Mouse (Mus musculus) cerebellum, adult 2 months (tissue): ENCODE data around the gene Eya2. TPM values are rescaled to one million over a fixed set of nuclear protein-coding genes. Genes with fewer than 3 reads are reported as not detected.

Experiments
- DNase-seq, 2 experiments: peaks; one replicate each; pipeline ENCODE4 v3.0.0; 2021
- H3K27ac ChIP-seq: fragments of 200-500 bp; 2 replicates; pipeline ENCODE4 v1.5.1; 2012; ENCODE audit warnings: low read length, control low read depth, inconsistent platforms; ENCODE audit not compliant: insufficient read depth
- H3K27me3 ChIP-seq: fragments of 200-500 bp; 2 replicates; pipeline ENCODE4 v1.6.1; 2012; ENCODE audit warnings: inconsistent platforms, mild to moderate bottlenecking, low read length, moderate library complexity; ENCODE audit not compliant: control insufficient read depth, insufficient read depth
- H3K4me1 ChIP-seq: fragments of 200-500 bp; 2 replicates; pipeline ENCODE4 v1.6.1; 2011; ENCODE audit warnings: low read length; ENCODE audit not compliant: control insufficient read depth, insufficient read depth
- H3K4me3 ChIP-seq: fragments of 200-500 bp; replicated peaks from 2 replicates; pipeline ENCODE3; 2011; ENCODE audit warnings: mild to moderate bottlenecking, low read depth, low read length, control low read depth; ENCODE audit not compliant: insufficient read depth
- CTCF ChIP-seq: fragments of 200-500 bp; IDR thresholded peaks from 2 replicates; pipeline ENCODE4 v1.5.1; 2011; ENCODE audit warnings: low read depth, mild to moderate bottlenecking, control low read depth, low read length, moderate library complexity, borderline replicate concordance; ENCODE audit not compliant: insufficient read depth
- POLR2A ChIP-seq: fragments of 200-500 bp; IDR thresholded peaks from 2 replicates; pipeline ENCODE4 v1.6.1; 2011; ENCODE audit warnings: low read length, control low read depth, borderline replicate concordance; ENCODE audit not compliant: insufficient read depth
- WGBS: fragments of 180-500 bp; shearing (Covaris S2); methylation state at CpG from one replicate; pipeline ENCODE4 v1.1.7; 2018; 5-methylcytosine and 5-hydroxymethylcytosine counted together
- polyA plus RNA-seq: library from polyadenylated mRNA; depleted of rRNA; stranded (reverse); fragments of >200 nt; gene quantifications from 2 replicates; pipeline ENCODE4 v1.2.3, GENCODE M21; 2012

Eya2 gene
- polyA plus RNA-seq, 1 experiment: 10.9 TPM

DNA sequence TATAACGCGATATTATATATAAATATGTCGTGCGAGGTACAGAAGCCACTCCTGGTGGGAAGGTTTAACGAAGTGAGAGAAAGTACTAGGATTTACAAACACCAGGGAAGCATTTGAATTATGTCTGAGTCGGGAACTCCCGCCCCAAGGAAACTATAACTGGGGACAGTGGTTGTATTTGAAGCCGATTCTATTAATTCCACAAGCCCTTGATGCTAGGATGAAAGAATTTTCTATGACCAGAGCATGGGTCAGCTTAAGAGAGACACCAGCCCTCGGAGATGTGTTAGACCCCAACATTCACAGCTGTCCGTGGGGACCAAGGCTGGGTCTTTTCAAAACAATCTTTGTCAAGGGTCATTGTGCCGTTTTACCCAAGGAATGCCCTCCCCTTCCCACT is 1.3 kb downstream of the Eya2 start:
- no peak for DNase-seq
- no peak overlapping the region for H3K4me3 ChIP-seq
- 42% methylated on average over 11 of the region's 11 CpGs for WGBS
- no peak overlapping the region for H3K27ac ChIP-seq
- no peak for TF ChIP-seq POLR2A
- TF ChIP-seq CTCF: no peak
- H3K27me3 ChIP-seq: no peaks in the 10 kb centered on the region; the same call in 1 of the 2 replicates
- no peaks in the 10 kb centered on the region for H3K4me1 ChIP-seq

DNA sequence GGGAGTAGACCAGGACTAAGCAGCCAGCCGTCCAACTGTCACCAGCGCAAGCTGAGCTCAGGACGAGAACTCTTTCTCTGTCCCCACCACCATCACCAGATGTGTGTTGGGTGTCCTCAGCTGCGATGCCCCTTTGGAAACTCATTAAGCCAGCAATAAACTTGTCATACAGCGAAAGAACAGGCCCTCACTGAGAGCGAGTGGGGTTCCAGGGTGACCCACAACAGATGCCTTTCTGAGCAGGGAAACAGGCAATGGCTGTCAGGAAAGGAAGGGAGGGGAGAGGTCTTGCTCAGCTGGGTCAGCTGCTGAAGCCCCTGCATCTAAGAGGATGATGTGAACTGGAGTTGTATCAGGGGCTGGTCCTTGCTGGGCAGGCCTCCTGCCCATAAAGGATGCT is 2.7 kb downstream of the Eya2 start:
- DNase-seq: no peak
- H3K27me3 ChIP-seq: no peaks in the 10 kb centered on the region; the same call in 1 of the 2 replicates
- no peaks in the 10 kb centered on the region for H3K4me1 ChIP-seq
- TF ChIP-seq POLR2A: no peak
- no peak for TF ChIP-seq CTCF
- H3K27ac ChIP-seq: no peak overlapping the region
- 83% methylated on average over 6 of the region's 6 CpGs for WGBS
- no peak overlapping the region for H3K4me3 ChIP-seq

DNA sequence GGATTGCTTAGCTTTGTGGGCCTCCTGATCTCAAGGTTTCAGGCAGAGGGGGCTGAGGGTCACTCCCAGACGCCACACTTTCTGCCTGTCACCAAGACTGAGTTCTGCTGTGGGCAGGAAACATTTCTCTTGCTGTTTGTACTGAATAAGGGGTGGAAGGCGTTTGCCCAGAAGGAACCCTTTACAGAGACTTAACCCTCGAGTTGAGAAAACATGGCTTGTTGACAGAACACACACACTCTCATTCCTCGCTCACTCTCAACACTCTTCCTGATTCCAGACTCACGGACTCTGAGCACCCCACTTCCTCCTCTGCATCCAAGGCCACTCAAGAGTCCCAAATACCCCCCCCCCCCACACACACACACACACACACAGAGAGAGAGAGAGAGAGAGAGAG is 3.3 kb downstream of the Eya2 start:
- no peaks in the 10 kb centered on the region for H3K4me1 ChIP-seq
- no peak for TF ChIP-seq CTCF
- no peak for TF ChIP-seq POLR2A
- no peak overlapping the region for H3K4me3 ChIP-seq
- WGBS: 76% methylated on average over 5 of the region's 5 CpGs
- no peak overlapping the region for H3K27ac ChIP-seq
- no peak for DNase-seq
- H3K27me3 ChIP-seq: no peaks in the 10 kb centered on the region; the same call in 1 of the 2 replicates

DNA sequence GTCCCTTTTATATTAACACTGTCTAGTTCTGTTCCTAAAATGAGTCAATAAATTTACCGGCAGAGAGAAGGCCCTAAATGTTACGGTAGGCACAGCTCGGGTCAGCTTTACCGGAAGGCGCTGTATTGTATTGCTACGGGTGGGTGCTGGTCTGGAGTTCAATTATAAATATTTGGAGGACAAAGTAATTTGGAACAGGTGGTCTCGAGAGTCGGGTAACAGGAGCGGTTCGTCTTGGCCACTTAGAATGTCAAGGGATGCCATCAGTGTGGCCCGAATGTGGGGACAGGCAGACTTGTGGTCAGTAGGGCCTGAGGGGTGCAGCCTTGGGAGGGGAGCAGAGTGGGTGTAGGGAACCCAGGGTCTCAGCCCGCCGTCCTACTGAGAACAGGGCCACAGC is 4.7 kb downstream of the Eya2 start:
- no peak for TF ChIP-seq CTCF
- TF ChIP-seq POLR2A: no peak
- no peak for DNase-seq
- H3K4me1 ChIP-seq: no peaks in the 10 kb centered on the region
- no peak overlapping the region for H3K4me3 ChIP-seq
- H3K27me3 ChIP-seq: no peaks in the 10 kb centered on the region; the same call in 1 of the 2 replicates
- no peak overlapping the region for H3K27ac ChIP-seq
- 86% methylated on average over 13 of the region's 13 CpGs for WGBS

DNA sequence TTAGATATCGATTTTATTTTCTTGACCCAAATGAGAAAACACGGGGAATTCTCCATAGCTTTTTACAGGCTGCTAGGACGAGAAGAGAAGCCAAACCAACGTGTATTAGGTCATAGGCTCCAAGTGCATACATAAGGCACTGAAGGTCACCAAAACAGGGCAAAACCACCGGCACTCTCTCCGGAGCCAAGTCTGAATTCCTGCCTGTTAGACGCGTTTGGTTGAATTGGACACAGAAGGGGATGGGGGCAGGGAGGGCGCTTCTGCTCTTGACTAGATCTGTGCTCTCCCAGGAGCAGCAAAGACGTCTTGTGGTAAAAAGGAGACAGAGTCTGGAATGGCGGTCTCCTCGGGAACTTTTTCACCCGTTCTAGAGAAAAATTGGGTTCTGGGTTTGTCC is 6.1 kb downstream of the Eya2 start:
- DNase-seq: no peak
- H3K27ac ChIP-seq: no peak overlapping the region
- 46% methylated on average over 13 of the region's 13 CpGs for WGBS
- H3K27me3 ChIP-seq: no peaks in the 10 kb centered on the region
- H3K4me3 ChIP-seq: no peak overlapping the region
- no peaks in the 10 kb centered on the region for H3K4me1 ChIP-seq
- TF ChIP-seq CTCF (no peak), POLR2A (no peak)

DNA sequence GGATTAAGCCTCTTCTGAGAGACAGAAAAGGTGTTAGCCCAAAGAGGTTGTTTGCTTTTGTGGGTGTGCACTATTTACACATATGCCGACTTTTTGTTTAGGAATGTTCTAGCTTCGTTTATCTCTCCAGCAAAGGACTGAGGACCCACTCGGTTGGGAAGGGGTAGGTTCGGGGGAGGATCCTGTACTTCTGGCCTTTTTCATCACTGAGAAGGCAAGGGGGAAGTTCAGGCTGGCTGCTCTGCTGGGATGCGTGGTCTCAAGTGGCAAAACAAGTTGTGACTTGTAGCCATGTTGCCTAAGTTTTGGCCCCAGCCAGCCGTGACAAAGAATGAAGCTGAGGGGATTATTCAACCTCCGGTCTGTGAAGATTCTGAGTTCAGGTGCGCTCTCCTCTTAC is 6.8 kb downstream of the Eya2 start:
- no peak for DNase-seq
- H3K4me1 ChIP-seq: no peaks in the 10 kb centered on the region
- WGBS: 77% methylated on average over 8 of the region's 8 CpGs
- no peaks in the 10 kb centered on the region for H3K27me3 ChIP-seq
- H3K27ac ChIP-seq: no peak overlapping the region
- TF ChIP-seq POLR2A (no peak), CTCF (no peak)
- no peak overlapping the region for H3K4me3 ChIP-seq

DNA sequence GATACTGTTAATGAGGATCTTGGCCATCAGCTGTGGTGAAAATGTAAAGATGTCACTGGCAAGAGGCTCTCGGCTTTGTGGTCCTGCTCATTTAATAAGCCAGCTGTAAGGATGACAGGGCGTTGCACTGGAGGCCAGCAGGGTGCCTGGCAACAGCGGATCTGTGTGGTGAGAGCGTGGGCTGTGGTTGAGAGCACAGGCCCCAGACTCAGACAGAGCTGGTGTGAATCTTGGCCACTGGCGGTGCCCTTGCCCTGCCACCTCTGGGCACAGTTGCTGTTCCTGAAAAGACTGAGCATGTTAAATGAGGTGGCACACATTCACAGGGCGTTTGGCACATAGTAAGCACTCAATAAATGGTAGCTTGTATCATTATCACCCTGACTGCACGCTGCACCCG is 8.9 kb downstream of the Eya2 start:
- H3K27ac ChIP-seq: no peak overlapping the region
- no peak for TF ChIP-seq POLR2A
- TF ChIP-seq CTCF: no peak
- 52% methylated on average over 8 of the region's 8 CpGs for WGBS
- DNase-seq: no peak
- no peaks in the 10 kb centered on the region for H3K27me3 ChIP-seq
- no peaks in the 10 kb centered on the region for H3K4me1 ChIP-seq
- H3K4me3 ChIP-seq: no peak overlapping the region

DNA sequence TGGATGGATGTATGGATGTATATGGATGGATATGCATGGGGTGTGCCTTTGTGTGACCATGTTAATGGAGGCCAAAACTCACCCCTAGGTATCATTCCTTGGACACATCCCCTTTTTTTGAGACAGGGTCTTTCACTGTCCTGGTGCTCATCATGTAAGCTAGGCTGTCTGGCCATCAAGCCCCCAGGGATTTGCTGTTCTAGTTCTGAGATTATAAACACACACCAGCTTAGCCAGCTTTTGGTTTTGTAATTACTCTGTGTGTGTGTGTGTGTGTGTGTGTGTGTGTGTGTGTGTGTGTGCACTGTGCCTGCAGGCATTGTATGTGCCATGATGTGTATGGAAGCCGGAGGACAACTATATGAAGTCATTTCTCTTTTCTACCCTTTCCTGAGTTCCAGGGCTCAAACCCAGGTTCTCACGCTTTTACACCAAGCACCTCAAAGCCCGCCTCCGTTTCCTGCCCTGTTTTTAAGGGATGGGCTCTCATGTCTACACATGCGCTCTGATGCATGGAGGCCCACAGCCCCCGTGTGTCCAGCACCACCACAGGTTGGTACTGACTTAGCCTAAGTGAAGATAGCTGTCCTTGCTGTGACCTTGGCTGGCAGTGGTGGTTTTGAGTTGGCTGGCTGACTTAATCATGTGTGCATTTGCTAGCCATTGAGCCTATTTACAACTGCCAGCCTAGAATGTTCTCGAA is 16.9 kb downstream of the Eya2 start:
- no peak overlapping the region for H3K4me3 ChIP-seq
- H3K4me1 ChIP-seq: no peaks in the 10 kb centered on the region
- no peak overlapping the region for H3K27ac ChIP-seq
- no peak for TF ChIP-seq CTCF
- no peak for TF ChIP-seq POLR2A
- H3K27me3 ChIP-seq: no peaks in the 10 kb centered on the region
- WGBS: 90% methylated on average over 7 of the region's 7 CpGs
- DNase-seq: no peak
